Mouse (Mus musculus) left cerebral cortex, adult 9 months (tissue): Measurements from ENCODE around the gene Foxa3.

ENCODE experiments used
- DNase-seq, 2 experiments: peaks; one replicate each; pipeline ENCODE4 v3.0.0; 2022; ENCODE audit warnings: low spot score in 2 of 2

The Foxa3 gene

GRCm38 (mm10) chr7:19024581-19025255, 1.4 kb upstream of the Foxa3 start:
- DNase-seq = no peak

- DNase-seq = peak; percentile 88 to 95
Observed at GRCm38 (mm10) chr7:19024096-19024506, 763 bp upstream of the Foxa3 start, which contains the start of gene Sympk. Sympk (plus strand) TSS chr7:19024377.

- DNase-seq = no peak
Observed at GRCm38 (mm10) chr7:19022189-19022958, 964 bp downstream of the Foxa3 start.

- DNase-seq = no peak
Observed at GRCm38 (mm10) chr7:19021048-19021447, 2.3 kb downstream of the Foxa3 start.

- no peak for DNase-seq
Observed at GRCm38 (mm10) chr7:19017909-19018308, 5.4 kb downstream of the Foxa3 start.

GRCm38 (mm10) chr7:19016042-19016441, 7.3 kb downstream of the Foxa3 start:
- DNase-seq = no peak

- DNase-seq = no peak
Observed at GRCm38 (mm10) chr7:19014452-19014851, 8.9 kb downstream of the Foxa3 start.

- DNase-seq = no peak
Observed at GRCm38 (mm10) chr7:19012882-19013281, 10.5 kb downstream of the Foxa3 start.

GRCm38 (mm10) chr7:19012025-19012621, 11.2 kb downstream of the Foxa3 start:
- no peak for DNase-seq

GRCm38 (mm10) chr7:19010581-19010980, 12.8 kb downstream of the Foxa3 start:
- DNase-seq = no peak

GRCm38 (mm10) chr7:19007026-19007977, 16.0 kb downstream of the Foxa3 start:
- no peak for DNase-seq

- peak in 1 of 2 experiments; percentile 95 for DNase-seq
Observed at GRCm38 (mm10) chr7:19006476-19006875, 16.9 kb downstream of the Foxa3 start.

- no peak for DNase-seq
Observed at GRCm38 (mm10) chr7:19005417-19006121, 17.8 kb downstream of the Foxa3 start.

- no peak for DNase-seq
Observed at GRCm38 (mm10) chr7:19004631-19005079, 18.7 kb downstream of the Foxa3 start.

- DNase-seq = peak; percentile 86 to 96
Observed at GRCm38 (mm10) chr7:19003902-19004630, 19.3 kb downstream of the Foxa3 start, which contains the start of gene Irf2bp1. Irf2bp1 (plus strand) TSS chr7:19004044.

- DNase-seq = peak in 1 of 2 experiments; percentile 85
Observed at GRCm38 (mm10) chr7:19002848-19003498, 20.4 kb downstream of the Foxa3 start.

- no peak for DNase-seq
Observed at GRCm38 (mm10) chr7:19002115-19002514, 21.2 kb downstream of the Foxa3 start.

GRCm38 (mm10) chr7:19001807-19002085, 21.6 kb downstream of the Foxa3 start:
- no peak for DNase-seq

- no peak for DNase-seq
Observed at GRCm38 (mm10) chr7:19001066-19001806, 22.1 kb downstream of the Foxa3 start.
